In the genomic region with DNA sequence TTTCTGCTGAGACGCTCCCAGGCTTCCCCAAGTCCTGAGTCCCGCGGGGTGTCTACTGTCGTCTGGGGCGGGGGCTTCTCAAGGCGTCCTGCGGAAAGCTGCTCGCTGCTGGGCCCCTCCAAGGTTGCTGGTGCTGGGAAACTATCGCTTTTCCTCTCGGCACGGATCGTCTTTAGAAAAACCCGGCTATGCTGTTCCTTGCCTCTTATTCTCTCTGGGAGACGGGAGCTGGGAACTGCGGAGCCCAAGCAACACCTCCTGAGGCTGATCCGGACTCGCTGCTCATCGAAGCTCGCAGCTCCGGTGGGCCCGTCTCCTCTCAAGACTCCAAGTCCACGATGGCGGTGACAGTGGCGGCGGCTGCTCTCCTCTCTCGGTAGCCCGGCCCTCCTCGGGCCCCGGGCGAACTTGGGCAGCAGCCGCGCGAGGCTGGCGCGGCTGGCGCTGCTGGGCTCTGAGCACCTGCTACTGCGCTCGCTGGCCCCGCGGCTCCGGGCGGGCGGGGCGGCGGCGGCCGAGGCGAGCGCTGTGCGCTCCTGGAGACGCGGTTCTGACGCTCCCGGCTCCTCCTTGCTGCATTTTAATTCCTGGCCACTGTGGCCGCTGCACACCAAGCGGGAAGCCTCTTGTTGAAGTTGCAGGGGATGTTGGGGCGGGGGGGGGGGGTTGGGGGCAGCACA, we compare ENCODE assay signal across 9 mouse cellular contexts.
DNase-seq lines count a peak whose midpoint lies in the region; ATAC-seq lines count a peak whose summit lies in the region.
"Had no signal": no experiment of that assay in that cellular context is flagged by ENCODE, and none has a peak within 500 bp of the region (broad histone marks: within the 10 kb centered on the region; RNA-seq: fewer than 3 reads in every experiment).

No protein-coding gene starts in this region.

- H3K27ac ChIP-seq in kidney, embryonic 14.5 days (ENCODE audit: low read depth, low read length), result 0 out of 2 replicates have a peak overlapping the region, but pooled peaks have one; percentile 14
- H3K27ac ChIP-seq in kidney, embryonic 15.5 days, result 0 out of 2 replicates have a peak overlapping the region, but pooled peaks have one; percentile 3
- H3K27ac ChIP-seq in limb, embryonic 15.5 days, result no peak overlapping the region

- WGBS in kidney, embryonic 14.5 days, result under 1% methylated on average over 48 of the region's 57 CpGs
- under 1% methylated on average over 57 of the region's 57 CpGs for WGBS in kidney, embryonic 15.5 days
- WGBS in limb, embryonic 15.5 days, result under 1% methylated on average over 55 of the region's 57 CpGs

- H3K4me3 ChIP-seq in kidney, embryonic 14.5 days (ENCODE audit: low read length), result peak overlapping the region; percentile 62
- H3K4me3 ChIP-seq in kidney, embryonic 15.5 days (replicated peaks), result peak overlapping the region; percentile 66
- peak overlapping the region; percentile 44 for H3K4me3 ChIP-seq in limb, embryonic 15.5 days

- H3K27me3 ChIP-seq in kidney, embryonic 14.5 days (ENCODE audit: control insufficient read depth, insufficient read depth, low read length), result peaks cover 18% of the 10 kb centered on the region
- peaks cover 55% of the 10 kb centered on the region for H3K27me3 ChIP-seq in kidney, embryonic 15.5 days
- peaks cover 74% of the 10 kb centered on the region for H3K27me3 ChIP-seq in limb, embryonic 15.5 days

- no peaks in the 10 kb centered on the region for H3K9me3 ChIP-seq in kidney, embryonic 14.5 days (ENCODE audit: control insufficient read depth, low read length)
- H3K9me3 ChIP-seq in kidney, embryonic 15.5 days (replicated peaks), result no peaks in the 10 kb centered on the region
- no peaks in the 10 kb centered on the region for H3K9me3 ChIP-seq in limb, embryonic 15.5 days

- H3K36me3 ChIP-seq in kidney, embryonic 14.5 days (ENCODE audit: control insufficient read depth, insufficient read depth, low read length), result no peaks in the 10 kb centered on the region
- no peaks in the 10 kb centered on the region for H3K36me3 ChIP-seq in kidney, embryonic 15.5 days
- no peaks in the 10 kb centered on the region for H3K36me3 ChIP-seq in limb, embryonic 15.5 days
- H3K36me3 ChIP-seq: G1E had no signal

- DNase-seq in kidney, adult 11 months, result no peak
- DNase-seq in cerebellum, postnatal 10 days, result peak; percentile 80
- DNase-seq in frontal cortex, postnatal 14 days (ENCODE audit: low spot score in 2 of 2), result peak; percentile 64 to 65
- peak; percentile 86 for DNase-seq in retina, postnatal 1 day
- DNase-seq in MN1 (ENCODE audit: low spot score), result no peak

- H3K9ac ChIP-seq in kidney, embryonic 14.5 days (ENCODE audit: low read depth, low read length), result peak overlapping the region; percentile 77
- H3K9ac ChIP-seq in kidney, embryonic 15.5 days, result peak overlapping the region; percentile 55; the same call in 1 of the 2 replicates
- H3K9ac ChIP-seq in limb, embryonic 15.5 days, result no peak overlapping the region

- H3K4me2 ChIP-seq in kidney, embryonic 14.5 days (replicated peaks; ENCODE audit: low read depth, low read length), result peak overlapping the region; percentile 97
- peak overlapping the region; percentile 99 for H3K4me2 ChIP-seq in kidney, embryonic 15.5 days
- peak overlapping the region; percentile 88 for H3K4me2 ChIP-seq in limb, embryonic 15.5 days

- ATAC-seq in kidney, embryonic 14.5 days (ENCODE audit: low FRiP score, low TSS enrichment), result peak; percentile 61
- ATAC-seq in kidney, embryonic 15.5 days (replicated peaks; ENCODE audit: low FRiP score), result peak; percentile 71
- ATAC-seq in limb, embryonic 15.5 days (ENCODE audit: insufficient number of reproducible peaks, low FRiP score, low TSS enrichment, low read depth), result no peak; the same call in 1 of the 2 replicates

- 0 out of 2 replicates have a peak, but pooled peaks cover 3% of the 10 kb centered on the region for H3K4me1 ChIP-seq in kidney, embryonic 14.5 days (ENCODE audit: control insufficient read depth, insufficient read depth, low read length)
- H3K4me1 ChIP-seq in kidney, embryonic 15.5 days, result peaks cover 38% of the 10 kb centered on the region
- H3K4me1 ChIP-seq in limb, embryonic 15.5 days, result peaks cover 26% of the 10 kb centered on the region

Comparison
In these comparisons a context has a peak if more than half of its experiments do, and no peak if none do; other contexts are left out.
1. DNase-seq: peak in cerebellum, postnatal 10 days (2 of 2), frontal cortex, postnatal 14 days (2 of 2) and retina, postnatal 1 day (single experiment); none in kidney, adult 11 months (single experiment) and MN1 (single experiment).
2. Peak in every context shown above with its lines, with median percentiles within 50 percentile points of each other: H3K4me2 ChIP-seq and H3K4me3 ChIP-seq.